Mouse (Mus musculus) liver, postnatal 0 days (tissue): ENCODE measurements at regions not wholly inside any gene's neighbourhood (a gene's known extent, or its start where the extent isn't known, plus 50 kb on each side); places are given as distances from the start of the nearest gene placed in this dataset.

Experiments
- CTCF ChIP-seq: sonication (generic); IDR thresholded peaks from 2 replicates; pipeline ENCODE4 v1.5.1; 2016; ENCODE audit warnings: antibody characterized with exemption, low read depth
- EP300 ChIP-seq: IDR thresholded peaks from 2 replicates; pipeline ENCODE4 v1.6.1; 2016; ENCODE audit warnings: antibody characterized with exemption, low read depth, mild to moderate bottlenecking

- TF ChIP-seq CTCF (no peak), EP300 (no peak)
Measured at GRCm38 (mm10) chr8:60755704-60756415, 123.2 kb downstream of the Mfap3l start.
